Mouse (Mus musculus) heart, embryonic 10.5 days (tissue): ENCODE measurements around the gene Rusc2. TPM values are rescaled to one million over a fixed set of nuclear protein-coding genes. Genes with fewer than 3 reads are reported as not detected.

Experiments used
- DNase-seq: peaks from one replicate; pipeline ENCODE4 v3.0.0-alpha.2; 2017; ENCODE audit warnings: low spot score
- H3K27ac ChIP-seq: fragments of 300-500 bp; sonication (generic); 2 replicates; pipeline ENCODE4 v1.5.1; 2016; ENCODE audit warnings: mild to moderate bottlenecking
- H3K27me3 ChIP-seq: fragments of 300-500 bp; sonication (generic); 2 replicates; pipeline ENCODE4 v1.6.1; 2016; ENCODE audit warnings: mild to moderate bottlenecking; ENCODE audit not compliant: poor library complexity, insufficient read depth, severe bottlenecking
- H3K36me3 ChIP-seq: fragments of 300-500 bp; sonication (generic); 2 replicates; pipeline ENCODE4 v1.6.1; 2016; ENCODE audit warnings: mild to moderate bottlenecking, moderate library complexity
- H3K4me1 ChIP-seq: fragments of 300-500 bp; sonication (generic); 2 replicates; pipeline ENCODE4 v1.6.1; 2016; ENCODE audit warnings: mild to moderate bottlenecking
- H3K4me3 ChIP-seq: fragments of 300-500 bp; sonication (generic); 2 replicates; pipeline ENCODE4 v1.5.1; 2016; ENCODE audit warnings: mild to moderate bottlenecking, moderate library complexity
- H3K9me3 ChIP-seq: fragments of 300-500 bp; sonication (generic); 2 replicates; pipeline ENCODE4 v1.6.1; 2016; ENCODE audit warnings: mild to moderate bottlenecking, moderate library complexity
- WGBS: fragments of 180-500 bp; shearing (Covaris S2); methylation state at CpG from one replicate; pipeline ENCODE4 v1.1.7; 2016; 5-methylcytosine and 5-hydroxymethylcytosine counted together
- polyA plus RNA-seq: library from polyadenylated mRNA; unstranded; fragments of >200 nt; fragmentation: Nextera tagmentation; extraction: Ambion mirVana; gene quantifications from 2 replicates; pipeline ENCODE4 v1.2.1, GENCODE M21; 2016

Gene Rusc2
- polyA plus RNA-seq, 1 experiment from 2014 or later, result 11.2 TPM

GRCm38 (mm10) chr4:43367787-43368186, 14.0 kb upstream of the Rusc2 start:
- 91% methylated on average over 9 of the region's 9 CpGs for WGBS
- DNase-seq, result no peak
- Histone ChIP-seq H3K27ac (no peak overlapping the region), H3K36me3 (no peaks in the 10 kb centered on the region), H3K9me3 (no peaks in the 10 kb centered on the region), H3K27me3 (peaks cover 4% of the 10 kb centered on the region; the same call in 1 of the 2 replicates), H3K4me1 (no peaks in the 10 kb centered on the region), H3K4me3 (no peak overlapping the region)

GRCm38 (mm10) chr4:43371406-43371805, 10.4 kb upstream of the Rusc2 start:
- H3K27ac ChIP-seq, result no peak overlapping the region

GRCm38 (mm10) chr4:43372155-43372554, 9.6 kb upstream of the Rusc2 start:
- no peak overlapping the region for H3K4me3 ChIP-seq
- no peak overlapping the region for H3K27ac ChIP-seq
- DNase-seq, result no peak
- no peaks in the 10 kb centered on the region for H3K9me3 ChIP-seq
- H3K36me3 ChIP-seq, result no peaks in the 10 kb centered on the region
- 60% methylated on average over 4 of the region's 4 CpGs for WGBS
- H3K4me1 ChIP-seq, result no peaks in the 10 kb centered on the region
- peaks cover 4% of the 10 kb centered on the region; the same call in 1 of the 2 replicates for H3K27me3 ChIP-seq

More at GRCm38 (mm10) chr4:43371406-43371805, 10.4 kb upstream of the Rusc2 start:
- DNase-seq, result no peak
- Histone ChIP-seq H3K4me3 (no peak overlapping the region), H3K36me3 (no peaks in the 10 kb centered on the region), H3K9me3 (no peaks in the 10 kb centered on the region), H3K4me1 (no peaks in the 10 kb centered on the region), H3K27me3 (peaks cover 4% of the 10 kb centered on the region; the same call in 1 of the 2 replicates)
- 74% methylated on average over 11 of the region's 11 CpGs for WGBS

DNA sequence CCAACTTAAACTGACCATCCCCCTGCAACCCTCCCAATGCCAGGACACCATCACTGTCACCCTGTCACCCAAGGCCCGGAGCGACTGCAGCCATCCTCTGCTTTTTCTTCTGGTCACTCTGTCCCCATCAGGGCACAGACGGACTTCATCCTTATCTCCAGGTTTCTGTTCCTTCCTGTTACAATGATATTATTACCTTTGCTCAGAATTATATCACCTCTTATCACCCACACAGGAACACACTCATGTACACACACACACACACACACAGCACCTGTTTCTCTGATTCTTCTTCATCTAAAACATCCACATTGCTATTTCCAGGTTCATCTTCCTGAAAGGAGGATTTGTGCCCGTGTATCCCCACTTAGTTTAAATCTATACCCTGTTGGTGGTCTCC, 7.5 kb upstream of the Rusc2 start:
- H3K36me3 ChIP-seq, result no peaks in the 10 kb centered on the region
- no peaks in the 10 kb centered on the region for H3K9me3 ChIP-seq
- 45% methylated on average over 4 of the region's 4 CpGs for WGBS
- H3K27me3 ChIP-seq, result peaks cover 4% of the 10 kb centered on the region; the same call in 1 of the 2 replicates
- DNase-seq, result no peak
- no peak overlapping the region for H3K4me3 ChIP-seq
- H3K27ac ChIP-seq, result no peak overlapping the region
- no peaks in the 10 kb centered on the region for H3K4me1 ChIP-seq

GRCm38 (mm10) chr4:43379601-43380000, 2.2 kb upstream of the Rusc2 start:
- H3K27ac ChIP-seq, result no peak overlapping the region
- peaks cover 18% of the 10 kb centered on the region for H3K4me1 ChIP-seq
- H3K4me3 ChIP-seq, result no peak overlapping the region
- peaks cover 25% of the 10 kb centered on the region for H3K27me3 ChIP-seq
- 0 out of 2 replicates have a peak, but pooled peaks cover 2% of the 10 kb centered on the region for H3K36me3 ChIP-seq
- DNase-seq, result no peak
- 87% methylated on average over 6 of the region's 6 CpGs for WGBS
- no peaks in the 10 kb centered on the region for H3K9me3 ChIP-seq

DNA sequence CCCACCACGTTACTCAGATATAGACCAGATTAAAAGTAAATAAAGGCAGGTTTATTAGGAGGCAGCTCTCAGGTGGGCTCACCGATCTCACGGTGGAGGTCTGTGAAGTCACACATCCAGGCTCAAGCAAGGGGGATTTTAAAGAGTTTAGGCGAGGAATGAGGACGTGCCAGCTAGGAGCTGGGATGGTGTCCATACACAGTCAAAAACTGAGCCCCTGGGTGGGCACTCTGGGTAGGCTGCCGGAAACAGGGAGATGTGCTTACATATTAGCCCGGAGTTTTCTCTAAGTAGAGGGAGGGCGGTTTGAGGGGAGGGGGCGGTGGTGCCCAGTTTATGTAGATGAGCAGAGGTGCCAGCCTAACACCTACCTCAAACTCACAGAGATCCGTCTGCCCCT, 828 bp upstream of the Rusc2 start:
- H3K27ac ChIP-seq, result no peak overlapping the region

DNA sequence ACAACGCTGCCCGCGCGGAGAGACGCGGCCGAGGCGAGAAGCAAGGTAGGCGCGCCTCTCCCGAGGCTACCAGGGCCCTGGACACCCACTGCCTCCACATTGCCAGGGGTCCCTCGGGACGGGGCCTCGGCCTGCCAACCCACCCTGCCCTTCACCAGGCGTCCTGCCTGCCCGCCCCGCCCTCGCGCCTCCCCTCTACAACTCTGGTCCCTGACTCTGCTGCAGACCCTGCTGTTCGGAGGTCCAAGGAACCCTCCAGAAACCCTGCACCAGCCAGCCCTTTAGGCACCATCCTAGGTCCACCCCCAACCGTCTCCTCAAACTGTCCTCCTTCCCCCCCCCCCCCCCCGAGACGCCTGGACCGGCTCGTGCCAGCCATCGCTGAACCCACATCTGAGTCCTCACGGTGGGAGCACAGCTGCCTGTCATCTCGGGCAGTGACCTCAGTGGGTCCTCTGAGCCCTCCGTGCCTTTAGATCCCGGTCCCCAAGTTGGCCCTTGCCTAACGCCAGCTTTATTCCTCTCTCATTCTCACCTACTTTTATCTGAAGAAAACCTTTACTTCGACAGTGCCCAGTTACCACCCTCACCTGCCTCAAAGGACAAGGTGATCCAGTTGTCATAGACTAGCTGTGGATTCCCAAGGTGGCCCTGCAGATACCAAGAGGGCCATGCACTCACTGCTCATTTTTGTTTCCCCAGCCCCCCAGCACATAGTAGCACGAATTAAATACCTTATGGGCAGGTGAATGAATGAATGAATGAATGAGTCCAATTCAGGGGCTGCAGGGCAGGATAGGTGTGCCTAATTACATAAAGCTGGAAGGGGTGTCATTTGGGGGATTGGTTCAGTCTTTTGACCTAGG, 609 bp downstream of the Rusc2 start:
- H3K9me3 ChIP-seq, result no peaks in the 10 kb centered on the region
- peaks cover 25% of the 10 kb centered on the region for H3K27me3 ChIP-seq
- H3K4me3 ChIP-seq, result peak overlapping the region; percentile 80
- DNase-seq, result no peak
- H3K36me3 ChIP-seq, result 0 out of 2 replicates have a peak, but pooled peaks cover 3% of the 10 kb centered on the region
- 9% methylated on average over 22 of the region's 33 CpGs for WGBS
- peaks cover 18% of the 10 kb centered on the region for H3K4me1 ChIP-seq
- peak overlapping the region; percentile 90 for H3K27ac ChIP-seq

More for the DNA sequence above, 828 bp upstream of the Rusc2 start:
- 0 out of 2 replicates have a peak, but pooled peaks cover 3% of the 10 kb centered on the region for H3K36me3 ChIP-seq
- H3K4me1 ChIP-seq, result peaks cover 18% of the 10 kb centered on the region
- DNase-seq, result no peak
- no peaks in the 10 kb centered on the region for H3K9me3 ChIP-seq
- peak overlapping the region; percentile 80 for H3K4me3 ChIP-seq
- H3K27me3 ChIP-seq, result peaks cover 25% of the 10 kb centered on the region
- 54% methylated on average over 10 of the region's 10 CpGs for WGBS

DNA sequence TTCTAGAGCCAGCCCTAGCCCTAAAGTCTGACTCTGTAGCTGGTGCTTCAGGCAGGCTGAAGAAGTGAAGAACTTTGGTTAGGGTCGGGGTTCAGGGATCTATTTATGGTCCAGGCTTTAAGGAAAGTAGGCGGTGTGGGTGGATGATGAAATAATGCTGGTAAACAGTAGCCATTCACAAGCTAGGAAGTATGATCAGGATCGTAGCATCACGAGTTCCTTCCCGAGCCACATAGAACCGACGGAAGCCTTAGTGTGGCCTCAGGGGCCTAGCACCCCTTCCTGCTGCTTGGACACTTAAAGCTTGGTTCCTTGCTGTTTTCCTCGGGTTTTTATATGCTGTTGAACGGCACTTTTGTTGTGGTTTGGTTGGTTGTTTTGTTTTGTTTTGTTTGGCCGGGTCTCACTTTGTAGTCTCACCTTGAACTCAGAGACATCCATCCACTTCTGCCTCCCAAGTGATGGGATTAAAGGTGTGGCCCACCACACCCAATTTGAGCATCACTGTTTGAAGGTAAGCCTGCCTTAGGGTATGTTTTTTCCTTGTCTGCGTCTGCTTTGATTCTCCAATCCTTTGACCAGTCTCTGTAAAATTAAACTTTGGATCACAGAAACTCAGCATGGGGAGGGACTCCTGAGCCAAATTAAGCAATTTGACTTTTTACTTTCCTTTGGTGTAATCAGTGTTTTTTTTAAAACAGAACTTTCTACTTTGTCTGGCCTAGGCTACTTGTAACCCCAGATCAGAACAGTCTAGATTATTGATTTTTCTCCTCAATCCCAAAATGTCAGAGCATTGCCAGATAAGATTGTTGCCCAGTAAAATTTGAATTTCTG, 1.7 kb downstream of the Rusc2 start:
- Histone ChIP-seq H3K27me3 (peaks cover 25% of the 10 kb centered on the region), H3K36me3 (0 out of 2 replicates have a peak, but pooled peaks cover 3% of the 10 kb centered on the region), H3K27ac (no peak overlapping the region), H3K9me3 (no peaks in the 10 kb centered on the region), H3K4me3 (no peak overlapping the region), H3K4me1 (peaks cover 18% of the 10 kb centered on the region)
- no peak for DNase-seq
- 69% methylated on average over 11 of the region's 11 CpGs for WGBS

DNA sequence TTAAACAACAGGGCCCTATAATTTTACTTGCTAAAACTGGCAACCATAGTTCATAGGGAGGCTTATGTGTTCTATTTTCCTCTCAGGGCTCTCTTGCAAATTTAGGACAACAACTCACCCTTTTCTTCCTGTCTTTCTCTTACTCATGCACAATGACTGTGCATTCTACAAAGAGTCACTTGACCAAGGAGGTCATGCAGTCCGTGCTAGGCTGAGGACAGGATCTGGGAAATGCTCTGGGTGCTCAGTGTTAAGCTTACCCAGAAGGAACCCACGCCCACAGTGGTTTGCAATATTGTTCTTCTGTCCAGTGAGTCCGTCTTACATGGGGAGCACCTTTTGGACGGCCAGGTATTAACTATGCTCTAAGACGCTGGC, 2.3 kb downstream of the Rusc2 start:
- H3K9me3 ChIP-seq, result no peaks in the 10 kb centered on the region
- no peak for DNase-seq
- no peak overlapping the region for H3K4me3 ChIP-seq
- WGBS, result 82% methylated on average over 5 of the region's 5 CpGs
- peaks cover 25% of the 10 kb centered on the region for H3K27me3 ChIP-seq
- no peak overlapping the region for H3K27ac ChIP-seq
- H3K36me3 ChIP-seq, result 0 out of 2 replicates have a peak, but pooled peaks cover 3% of the 10 kb centered on the region
- H3K4me1 ChIP-seq, result peaks cover 19% of the 10 kb centered on the region

GRCm38 (mm10) chr4:43384541-43384940, 2.8 kb downstream of the Rusc2 start:
- H3K27me3 ChIP-seq, result peaks cover 24% of the 10 kb centered on the region
- no peaks in the 10 kb centered on the region for H3K9me3 ChIP-seq
- 0 out of 2 replicates have a peak, but pooled peaks cover 3% of the 10 kb centered on the region for H3K36me3 ChIP-seq
- no peak overlapping the region for H3K27ac ChIP-seq
- no peak for DNase-seq
- WGBS, result 87% methylated on average over 3 of the region's 3 CpGs
- no peak overlapping the region for H3K4me3 ChIP-seq
- H3K4me1 ChIP-seq, result peaks cover 24% of the 10 kb centered on the region

- Histone ChIP-seq H3K36me3 (0 out of 2 replicates have a peak, but pooled peaks cover 3% of the 10 kb centered on the region), H3K4me3 (no peak overlapping the region), H3K4me1 (peaks cover 31% of the 10 kb centered on the region), H3K27me3 (0 out of 2 replicates have a peak, but pooled peaks cover under 1% of the 10 kb centered on the region), H3K27ac (no peak overlapping the region), H3K9me3 (no peaks in the 10 kb centered on the region)
- DNase-seq, result no peak
Observed at GRCm38 (mm10) chr4:43386932-43387331, 5.2 kb downstream of the Rusc2 start.

DNA sequence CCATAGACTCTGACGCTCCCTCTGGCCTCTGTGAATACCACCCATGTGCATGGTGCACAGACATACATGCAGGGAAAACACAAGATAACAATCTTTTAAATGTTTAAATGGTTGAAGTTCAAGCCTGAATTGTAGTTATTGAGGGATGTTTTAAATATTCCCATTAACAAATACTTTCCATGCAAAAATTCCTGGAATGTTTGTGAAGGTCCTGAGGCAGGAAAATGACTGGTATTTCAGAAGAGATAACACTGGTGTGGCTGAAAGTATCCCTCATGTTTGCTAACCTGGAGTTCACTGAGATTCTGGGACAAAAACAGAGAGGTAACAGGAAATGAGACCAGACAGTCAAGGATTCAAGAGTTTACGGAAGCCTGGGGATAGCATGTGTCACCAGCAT, 7.6 kb downstream of the Rusc2 start:
- Histone ChIP-seq H3K36me3 (0 out of 2 replicates have a peak, but pooled peaks cover 3% of the 10 kb centered on the region), H3K27ac (peak overlapping the region; percentile 67), H3K4me1 (peaks cover 27% of the 10 kb centered on the region), H3K4me3 (no peak overlapping the region), H3K9me3 (no peaks in the 10 kb centered on the region), H3K27me3 (no peaks in the 10 kb centered on the region)
- 48% methylated on average over 2 of the region's 2 CpGs for WGBS
- no peak for DNase-seq
